Mouse (Mus musculus): Measurements from ENCODE around the gene Tlcd1. TPM values are rescaled to one million over a fixed set of nuclear protein-coding genes. Genes with fewer than 3 reads are reported as not detected.

Tlcd1 gene
- polyA plus RNA-seq, 1 experiment from 2014 or later: 43.4 TPM

DNA sequence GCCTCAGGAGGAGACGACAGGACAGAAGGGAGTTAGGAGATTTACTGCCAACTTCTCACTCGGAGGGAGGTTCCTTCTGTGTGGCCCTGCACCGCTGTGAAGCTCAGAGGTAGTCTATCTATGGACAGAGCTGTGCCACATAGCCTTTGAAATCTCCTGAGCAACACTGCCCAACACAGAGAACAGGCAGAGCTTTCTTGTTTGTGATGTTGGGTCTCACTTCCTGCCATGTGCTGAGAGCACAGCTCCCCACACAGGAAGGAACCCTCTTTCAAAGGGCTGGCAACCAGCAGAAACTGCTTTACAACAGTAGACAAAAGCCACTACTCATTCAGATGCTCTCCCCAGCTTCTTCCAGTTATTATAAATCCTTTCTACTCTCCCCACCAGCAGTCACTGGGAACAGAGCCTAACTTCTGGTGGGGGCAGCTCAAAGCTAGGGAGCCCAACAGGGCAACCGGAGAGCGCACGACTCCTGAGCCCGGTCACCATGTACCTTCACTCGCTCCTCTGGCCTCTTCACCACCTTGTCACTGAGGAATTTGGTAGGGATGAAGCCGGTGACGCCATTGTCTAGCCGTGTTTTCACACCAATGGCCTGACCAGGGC, 39.3 kb downstream of the Tlcd1 start:
- H3K4me3 ChIP-seq (replicated peaks; ENCODE audit: low read depth, low read length): no peak overlapping the region
- H3K9ac ChIP-seq (ENCODE audit: low read depth, low read length): no peak overlapping the region
- no peak for DNase-seq (ENCODE audit: low spot score)
- H3K4me2 ChIP-seq (ENCODE audit: low read length): no peak overlapping the region
- peaks cover 87% of the 10 kb centered on the region for H3K36me3 ChIP-seq (ENCODE audit: insufficient read depth, low read length)
- H3K4me1 ChIP-seq (replicated peaks; ENCODE audit: insufficient read depth, low read length): no peaks in the 10 kb centered on the region
- H3K27me3 ChIP-seq (ENCODE audit: insufficient read depth, low read length): no peaks in the 10 kb centered on the region
- 79% methylated on average over 11 of the region's 11 CpGs for WGBS
- ATAC-seq (replicated peaks; ENCODE audit: low FRiP score, low read depth): no peak
- H3K9me3 ChIP-seq (replicated peaks; ENCODE audit: low read length): no peaks in the 10 kb centered on the region
- no peak overlapping the region for H3K27ac ChIP-seq
- TF ChIP-seq CTCF (IDR thresholded peaks at IDR 0.05; ENCODE audit: low read depth): no peak

DNA sequence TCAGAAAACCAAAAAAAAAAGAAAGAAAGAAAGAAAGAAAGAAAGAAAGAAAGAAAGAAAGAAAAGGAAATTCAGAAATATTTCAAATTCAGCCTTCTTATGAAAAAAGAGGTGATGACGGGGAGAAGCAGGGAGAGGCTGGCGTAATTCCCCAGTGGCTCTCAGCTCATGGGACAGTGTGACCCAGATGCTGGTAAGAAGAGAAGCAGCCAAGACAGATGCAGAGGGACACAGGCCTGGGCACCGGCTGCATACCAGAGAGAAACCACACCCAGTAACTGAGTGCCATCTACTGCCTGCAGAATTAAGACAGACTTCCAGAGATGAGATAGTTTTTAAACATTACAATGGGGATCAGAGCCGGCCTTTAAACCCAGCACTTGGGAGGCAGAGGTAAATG, 47.1 kb downstream of the Tlcd1 start:
- TF ChIP-seq CTCF (IDR thresholded peaks at IDR 0.05; ENCODE audit: low read depth): no peak
- no peak overlapping the region for H3K4me3 ChIP-seq (replicated peaks; ENCODE audit: low read depth, low read length)
- no peaks in the 10 kb centered on the region for H3K27me3 ChIP-seq (ENCODE audit: insufficient read depth, low read length)
- no peaks in the 10 kb centered on the region for H3K9me3 ChIP-seq (replicated peaks; ENCODE audit: low read length)
- WGBS: 90% methylated on average over 4 of the region's 4 CpGs
- ATAC-seq (replicated peaks; ENCODE audit: low FRiP score, low read depth) (no peak), DNase-seq (ENCODE audit: low spot score) (no peak)
- H3K4me1 ChIP-seq (replicated peaks; ENCODE audit: insufficient read depth, low read length): no peaks in the 10 kb centered on the region
- no peak overlapping the region for H3K4me2 ChIP-seq (ENCODE audit: low read length)
- no peak overlapping the region for H3K27ac ChIP-seq
- H3K9ac ChIP-seq (ENCODE audit: low read depth, low read length): no peak overlapping the region
- peaks cover 91% of the 10 kb centered on the region for H3K36me3 ChIP-seq (ENCODE audit: insufficient read depth, low read length)

Small RNAs within 50 kb of the gene (microRNA-seq; reads per million reads assigned to microRNA genes)
- not detected for gene Mir7653

Other genes starting within 250 kb of the Tlcd1 start
- gene Sez6, start 245.9 kb upstream of the Tlcd1 start, polyA plus RNA-seq (2015; fragmentation: Nextera tagmentation; extraction: Ambion mirVana): 0.17 TPM in 1 of 2 replicates, not detected in the other
- gene Phf12, start 194.0 kb upstream of the Tlcd1 start, polyA plus RNA-seq (2015; fragmentation: Nextera tagmentation; extraction: Ambion mirVana): 9.3 and 11.1 TPM in 2 replicates
- 13.6 and 15.2 TPM in 2 replicates for gene Dhrs13, start 144.4 kb upstream of the Tlcd1 start, polyA plus RNA-seq (2015; fragmentation: Nextera tagmentation; extraction: Ambion mirVana)
- gene Flot2, start 138.8 kb upstream of the Tlcd1 start, polyA plus RNA-seq (2015; fragmentation: Nextera tagmentation; extraction: Ambion mirVana): 38.5 and 42.4 TPM in 2 replicates
- gene Eral1, start 96.3 kb upstream of the Tlcd1 start, polyA plus RNA-seq (2015; fragmentation: Nextera tagmentation; extraction: Ambion mirVana): 25.0 and 26.9 TPM in 2 replicates
- 13.3 and 13.8 TPM in 2 replicates for gene Fam222b, start 82.1 kb upstream of the Tlcd1 start, polyA plus RNA-seq (2015; fragmentation: Nextera tagmentation; extraction: Ambion mirVana)
- 79.2 and 79.6 TPM in 2 replicates for gene Traf4, start 11.1 kb upstream of the Tlcd1 start, polyA plus RNA-seq (2015; fragmentation: Nextera tagmentation; extraction: Ambion mirVana)
- 18.2 and 19.9 TPM in 2 replicates for gene Nek8, start within 50 bp of the Tlcd1 start, polyA plus RNA-seq (2015; fragmentation: Nextera tagmentation; extraction: Ambion mirVana)
- gene Rpl23a, start 6.9 kb downstream of the Tlcd1 start, polyA plus RNA-seq (2015; fragmentation: Nextera tagmentation; extraction: Ambion mirVana): 1,409 and 1,636 TPM in 2 replicates
- 129 and 131 TPM in 2 replicates for gene Rab34, start 11.7 kb downstream of the Tlcd1 start, polyA plus RNA-seq (2015; fragmentation: Nextera tagmentation; extraction: Ambion mirVana)
- 3.1 and 3.2 TPM in 2 replicates for gene Proca1, start 16.7 kb downstream of the Tlcd1 start, polyA plus RNA-seq (2015; fragmentation: Nextera tagmentation; extraction: Ambion mirVana)
- gene Sdf2, start 69.0 kb downstream of the Tlcd1 start, polyA plus RNA-seq (2015; fragmentation: Nextera tagmentation; extraction: Ambion mirVana): 104 and 106 TPM in 2 replicates
- 14.4 and 16.8 TPM in 2 replicates for gene Supt6, start 69.3 kb downstream of the Tlcd1 start, polyA plus RNA-seq (2015; fragmentation: Nextera tagmentation; extraction: Ambion mirVana)
- gene 2610507B11Rik, start 85.0 kb downstream of the Tlcd1 start, polyA plus RNA-seq (2015; fragmentation: Nextera tagmentation; extraction: Ambion mirVana): 96.3 and 98.2 TPM in 2 replicates
- 0.17 TPM in 1 of 2 replicates, not detected in the other for gene BC030499, start 114.1 kb downstream of the Tlcd1 start, polyA plus RNA-seq (2015; fragmentation: Nextera tagmentation; extraction: Ambion mirVana)
- 12.4 and 14.8 TPM in 2 replicates for gene Spag5, start 124.8 kb downstream of the Tlcd1 start, polyA plus RNA-seq (2015; fragmentation: Nextera tagmentation; extraction: Ambion mirVana)
- gene Aldoc, start 146.3 kb downstream of the Tlcd1 start, polyA plus RNA-seq (2015; fragmentation: Nextera tagmentation; extraction: Ambion mirVana): 12.5 and 13.0 TPM in 2 replicates
- 67.5 and 74.9 TPM in 2 replicates for gene Pigs, start 151.7 kb downstream of the Tlcd1 start, polyA plus RNA-seq (2015; fragmentation: Nextera tagmentation; extraction: Ambion mirVana)
- gene Unc119, start 166.8 kb downstream of the Tlcd1 start, polyA plus RNA-seq (2015; fragmentation: Nextera tagmentation; extraction: Ambion mirVana): 30.4 TPM in 2 replicates
- not detected in 2 replicates for gene Foxn1, start 209.8 kb downstream of the Tlcd1 start, polyA plus RNA-seq (2015; fragmentation: Nextera tagmentation; extraction: Ambion mirVana)
- gene Slc13a2, start 245.5 kb downstream of the Tlcd1 start, polyA plus RNA-seq (2015; fragmentation: Nextera tagmentation; extraction: Ambion mirVana): 6.5 and 6.6 TPM in 2 replicates

Data from kidney, postnatal 0 days (tissue).